Mouse (Mus musculus) MEL (cell line): Measurements from ENCODE around the gene Riox2.

Source experiments
- CTCF ChIP-seq, 3 experiments: IDR thresholded peaks in 2 of 3; conservative IDR thresholded peaks in 1 of 3; 2 replicates each; pipeline ENCODE4 v1.5.1; 2011 to 2012; ENCODE audit warnings: low read length in 3 of 3, low read depth in 2 of 3, mild to moderate bottlenecking in 2 of 3, improper control_type of control experiment in 1 of 3, inconsistent platforms in 1 of 3, mixed read lengths in 1 of 3, moderate library complexity in 1 of 3; ENCODE audit not compliant: control insufficient read depth in 1 of 3, insufficient read depth in 1 of 3, poor library complexity in 1 of 3, severe bottlenecking in 1 of 3
- MEF2A ChIP-seq: IDR thresholded peaks from 2 replicates; pipeline ENCODE4 v1.6.1; 2014; ENCODE audit warnings: low read depth, mild to moderate bottlenecking, inconsistent platforms, low read length, improper control_type of control experiment; ENCODE audit not compliant: poor library complexity, insufficient replicate concordance, severe bottlenecking; ENCODE audit errors: extremely low read depth
- MYC ChIP-seq: IDR thresholded peaks from 2 replicates; pipeline ENCODE4 v1.6.1; 2011; ENCODE audit warnings: low read depth, mild to moderate bottlenecking, low read length, improper control_type of control experiment, moderate library complexity
- POLR2A ChIP-seq, 2 experiments: IDR thresholded peaks; 2 replicates each; pipeline ENCODE4 v1.6.1; 2011 to 2012; ENCODE audit warnings: low read length in 2 of 2, mild to moderate bottlenecking in 2 of 2, control low read depth in 1 of 2, improper control_type of control experiment in 1 of 2, low read depth in 1 of 2, moderate library complexity in 1 of 2; ENCODE audit not compliant: control insufficient read depth in 1 of 2, insufficient read depth in 1 of 2, poor library complexity in 1 of 2
- POLR2AphosphoS2 ChIP-seq: IDR thresholded peaks from 2 replicates; pipeline ENCODE4 v1.6.1; 2011; ENCODE audit warnings: low read length, improper control_type of control experiment
- POLR2AphosphoS5 ChIP-seq: IDR thresholded peaks from 2 replicates; pipeline ENCODE4 v1.6.1; 2012; ENCODE audit warnings: low read depth, borderline replicate concordance, mild to moderate bottlenecking, inconsistent platforms, low read length, moderate library complexity, mixed read lengths
- RCOR1 ChIP-seq: IDR thresholded peaks from 2 replicates; pipeline ENCODE4 v1.6.1; 2012; ENCODE audit warnings: low read depth, mild to moderate bottlenecking, inconsistent platforms, low read length, improper control_type of control experiment

DNA sequence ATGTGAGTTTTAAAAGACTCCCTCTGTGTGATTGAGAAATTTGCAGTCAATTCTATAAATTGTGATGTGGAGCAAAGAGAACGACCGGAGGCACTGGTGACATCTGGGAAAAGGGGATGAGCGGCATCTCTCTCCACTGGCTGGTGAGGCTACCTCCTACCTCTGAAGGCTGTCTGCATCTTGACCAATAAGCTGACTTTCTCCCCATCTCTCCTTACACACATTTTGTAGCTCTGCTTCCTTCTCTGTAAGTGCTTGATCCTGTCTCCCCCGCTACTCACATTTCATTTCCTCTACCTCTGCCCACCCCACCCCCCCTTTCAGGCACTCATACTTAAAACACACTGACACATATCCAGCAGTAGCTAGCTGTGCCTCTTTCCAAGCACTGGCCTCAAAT, 69.8 kb downstream of the Riox2 start:
- TF ChIP-seq CTCF (IDR thresholded peaks at IDR 0.05 in 2 of 3, conservative IDR thresholded peaks at IDR 0.05 in 1 of 3; ENCODE audit: control insufficient read depth in 1 of 3, insufficient read depth in 1 of 3, low read depth in 2 of 3, low read length in 3 of 3, poor library complexity in 1 of 3, severe bottlenecking in 1 of 3) (no peak), POLR2AphosphoS5 (no peak), MYC (no peak), MEF2A (no peak), POLR2A (IDR thresholded peaks at IDR 0.05; ENCODE audit: control insufficient read depth in 1 of 2, insufficient read depth in 1 of 2, low read depth in 1 of 2, low read length in 2 of 2, poor library complexity in 1 of 2) (no peak), POLR2AphosphoS2 (no peak), RCOR1 (no peak)
